Mouse (Mus musculus): Measurements from ENCODE around the gene Twist2. TPM values are rescaled to one million over a fixed set of nuclear protein-coding genes. Genes with fewer than 3 reads are reported as not detected.

Gene Twist2
- total RNA-seq, 4 experiments from 2014 or later: 2.4 to 3.8 (median 2.7) TPM

- no peak for DNase-seq
Observed at GRCm38 (mm10) chr1:91819237-91819636, 18.0 kb downstream of the Twist2 start.

- no peak for DNase-seq
Observed at GRCm38 (mm10) chr1:91820531-91820930, 19.3 kb downstream of the Twist2 start.

GRCm38 (mm10) chr1:91822316-91822824 is 21.1 kb downstream of the Twist2 start:
- no peak for DNase-seq

GRCm38 (mm10) chr1:91823530-91823929 is 22.3 kb downstream of the Twist2 start:
- no peak for DNase-seq

GRCm38 (mm10) chr1:91823951-91824350 is 22.7 kb downstream of the Twist2 start:
- no peak for DNase-seq

GRCm38 (mm10) chr1:91825261-91825660 is 24.0 kb downstream of the Twist2 start:
- no peak for DNase-seq

- no peak for DNase-seq
Observed at GRCm38 (mm10) chr1:91831978-91832377, 30.7 kb downstream of the Twist2 start.

- DNase-seq: no peak
Observed at GRCm38 (mm10) chr1:91839557-91839956, 38.3 kb downstream of the Twist2 start.

- no peak for DNase-seq
Observed at GRCm38 (mm10) chr1:91839979-91840378, 38.7 kb downstream of the Twist2 start.

- no peak for DNase-seq
Observed at GRCm38 (mm10) chr1:91844236-91844635, 43.0 kb downstream of the Twist2 start.

- no peak for DNase-seq
Observed at GRCm38 (mm10) chr1:91844681-91845379, 43.6 kb downstream of the Twist2 start.

- no peak for DNase-seq
Observed at GRCm38 (mm10) chr1:91845380-91845957, 44.2 kb downstream of the Twist2 start.

- no peak for DNase-seq
Observed at GRCm38 (mm10) chr1:91851300-91851699, 50.0 kb downstream of the Twist2 start.

- DNase-seq: no peak
Observed at GRCm38 (mm10) chr1:91856771-91857664, 55.8 kb downstream of the Twist2 start.

GRCm38 (mm10) chr1:91858101-91858790 is 57.0 kb downstream of the Twist2 start:
- no peak for DNase-seq

- no peak for DNase-seq
Observed at GRCm38 (mm10) chr1:91858901-91859300, 57.6 kb downstream of the Twist2 start.

- DNase-seq: no peak
Observed at GRCm38 (mm10) chr1:91861511-91861910, 60.2 kb downstream of the Twist2 start.

GRCm38 (mm10) chr1:91866001-91866400 is 64.7 kb downstream of the Twist2 start:
- no peak for DNase-seq

GRCm38 (mm10) chr1:91871101-91871500 is 69.8 kb downstream of the Twist2 start:
- DNase-seq: no peak

GRCm38 (mm10) chr1:91872388-91873059 is 71.3 kb downstream of the Twist2 start:
- DNase-seq: no peak

- DNase-seq: no peak
Observed at GRCm38 (mm10) chr1:91873572-91874285, 72.5 kb downstream of the Twist2 start.
